Mouse (Mus musculus) left cerebral cortex, postnatal 25 days (tissue): ENCODE results near the gene Ptpn11. TPM values are rescaled to one million over a fixed set of nuclear protein-coding genes. Genes with fewer than 3 reads are reported as not detected.

Source experiments
- DNase-seq, 2 experiments: peaks; one replicate each; pipeline ENCODE4 v3.0.0; 2022; ENCODE audit warnings: low spot score in 2 of 2, mixed read lengths in 1 of 2
- intact Hi-C: fragments of 180-260 bp; cut with DNase I; formaldehyde crosslinking; loops from one replicate; pipeline ENCODE4 v1.15.1; 2025
- total RNA-seq, 2 experiments: library from RNA; stranded (reverse); gene quantifications; 2 replicates each; pipeline ENCODE4 v1.2.3; 2021

Ptpn11 gene
- total RNA-seq, 2 experiments from 2014 or later, result 91.0 to 91.6 TPM

DNA sequence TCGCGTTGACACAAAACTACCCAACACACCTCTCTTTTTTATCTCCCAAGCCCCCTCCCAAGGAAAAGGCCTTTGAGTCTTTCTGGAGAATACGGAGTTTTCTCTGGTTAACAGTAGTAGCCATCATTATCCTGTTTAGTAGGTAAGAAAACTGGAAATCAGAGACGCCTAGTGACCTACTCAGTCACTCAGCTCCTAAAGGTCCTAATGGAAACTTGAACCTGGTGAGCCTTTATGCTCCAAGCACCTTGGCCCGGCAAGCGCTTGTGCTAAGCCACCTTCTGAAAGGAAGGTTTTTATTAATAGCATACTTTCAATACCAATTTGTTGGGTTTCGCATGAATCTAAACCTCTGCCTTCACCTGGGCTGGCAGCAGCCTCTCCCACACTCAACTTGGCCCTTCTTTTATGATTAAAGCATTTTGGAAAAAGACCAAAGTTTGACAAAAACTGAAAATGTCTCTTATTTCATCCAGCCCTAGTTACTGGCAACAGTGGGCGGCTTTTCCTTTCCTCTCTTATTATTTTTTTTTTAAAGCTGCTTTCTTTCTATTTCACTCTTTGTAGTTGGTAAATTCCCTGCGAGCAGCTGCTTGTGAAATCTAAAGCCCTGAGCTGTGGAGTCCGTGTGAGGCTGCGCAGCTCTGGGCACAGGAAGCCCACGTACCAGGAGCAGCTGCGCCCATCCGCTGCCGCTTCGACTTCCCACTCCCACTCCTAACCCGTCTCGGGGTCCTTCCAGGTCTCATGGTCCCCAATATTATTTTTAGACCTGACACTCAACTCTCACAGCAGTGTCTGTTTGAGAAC is 79.9 kb downstream of the Ptpn11 start:
- intact Hi-C loops, result no loop called here
- DNase-seq, result peak; percentile 66 to 85

DNA sequence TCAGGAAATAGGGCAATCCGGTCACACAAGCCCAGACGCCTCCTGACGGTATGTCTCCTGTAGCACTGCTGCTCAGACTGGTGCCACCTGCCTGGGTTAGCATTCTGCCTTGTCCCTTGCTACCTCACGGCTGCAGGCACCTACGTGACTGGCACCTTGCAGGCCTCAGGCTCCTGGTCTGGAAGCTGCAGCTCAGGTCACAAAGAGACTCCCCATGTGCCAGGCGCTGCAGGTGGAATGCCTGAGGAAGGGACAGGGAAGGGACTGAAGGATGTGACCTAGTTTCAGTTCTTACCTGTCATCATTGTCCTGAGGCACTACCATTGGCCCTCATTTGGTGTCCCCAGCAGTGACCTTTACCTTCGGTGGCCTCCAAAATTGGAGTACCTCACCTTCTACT is 82.0 kb downstream of the Ptpn11 start:
- no peak for DNase-seq
- intact Hi-C loops, result no loop called here

GRCm38 (mm10) chr5:121106913-121107312 is 84.3 kb downstream of the Ptpn11 start:
- intact Hi-C loops, result no loop called here
- DNase-seq, result no peak

GRCm38 (mm10) chr5:121100886-121101580 is 90.2 kb downstream of the Ptpn11 start:
- no peak for DNase-seq
- intact Hi-C loops, result no loop called here

DNA sequence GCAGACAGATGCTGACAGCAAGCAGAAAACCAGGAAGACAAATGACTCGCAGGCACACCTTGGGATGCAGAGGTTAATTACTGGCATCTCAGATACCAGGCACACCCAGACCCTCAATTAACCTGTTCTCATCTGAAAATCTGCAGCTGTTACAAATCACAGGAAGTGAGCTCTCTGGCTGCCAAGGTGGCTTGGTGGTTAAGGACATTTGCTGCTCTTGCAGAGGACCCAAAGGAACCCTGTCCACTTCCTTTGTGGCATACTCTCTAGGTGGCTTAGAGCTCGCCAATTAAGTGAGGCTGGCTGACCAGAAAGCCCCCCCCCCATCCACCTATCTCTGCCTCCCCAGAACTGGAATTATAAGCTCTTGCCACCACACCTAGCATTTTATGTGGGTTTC is 91.1 kb downstream of the Ptpn11 start:
- intact Hi-C loops, result no loop called here

GRCm38 (mm10) chr5:121097970-121098369 is 93.2 kb downstream of the Ptpn11 start:
- no peak for DNase-seq
- intact Hi-C loops, result no loop called here

More for the DNA sequence above, 91.1 kb downstream of the Ptpn11 start:
- DNase-seq, result no peak

- intact Hi-C loops, result no loop called here
- DNase-seq, result no peak
Observed at GRCm38 (mm10) chr5:121096744-121097143, 94.5 kb downstream of the Ptpn11 start.

DNA sequence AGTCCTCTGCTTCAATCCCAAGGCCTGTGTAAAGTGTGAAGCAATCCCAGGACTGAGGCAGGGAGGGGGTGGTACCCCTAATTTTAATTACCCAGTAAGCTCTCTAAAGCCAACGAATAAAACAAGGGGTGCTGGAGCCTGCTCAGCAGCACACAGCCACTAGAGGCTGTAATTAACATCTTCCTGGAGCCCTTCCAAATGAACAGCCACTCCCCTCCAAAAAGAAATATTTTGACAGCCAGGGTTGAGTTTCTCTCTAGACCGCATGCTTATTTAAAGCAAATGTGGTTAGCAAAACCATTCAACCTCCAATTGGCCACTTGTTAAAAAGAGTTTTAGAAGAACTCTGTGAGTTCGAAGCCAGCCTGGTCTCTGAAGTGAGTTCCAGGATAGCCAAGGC is 97.9 kb downstream of the Ptpn11 start:
- no peak for DNase-seq
- intact Hi-C loops, result no loop called here

DNA sequence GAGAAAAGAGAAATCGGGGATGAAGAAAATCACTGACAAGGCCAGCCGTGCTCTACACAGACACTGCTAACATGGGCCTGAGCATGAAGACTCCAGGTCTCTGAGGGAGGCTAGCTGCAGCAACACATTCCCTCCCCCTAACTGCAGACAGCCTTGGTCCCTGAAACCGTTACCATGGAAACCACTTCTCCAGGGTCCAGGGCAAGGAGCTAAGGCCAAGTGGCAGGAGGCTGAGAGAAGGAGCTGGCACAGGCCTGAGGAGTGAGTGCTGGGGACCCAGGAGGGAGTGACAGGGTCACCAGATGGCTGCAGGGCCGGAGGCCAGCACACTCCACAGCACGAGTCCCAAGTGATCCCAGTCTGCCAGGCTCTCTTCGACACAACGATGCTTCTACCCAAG is 101.5 kb downstream of the Ptpn11 start:
- intact Hi-C loops, result no loop called here
- no peak for DNase-seq

DNA sequence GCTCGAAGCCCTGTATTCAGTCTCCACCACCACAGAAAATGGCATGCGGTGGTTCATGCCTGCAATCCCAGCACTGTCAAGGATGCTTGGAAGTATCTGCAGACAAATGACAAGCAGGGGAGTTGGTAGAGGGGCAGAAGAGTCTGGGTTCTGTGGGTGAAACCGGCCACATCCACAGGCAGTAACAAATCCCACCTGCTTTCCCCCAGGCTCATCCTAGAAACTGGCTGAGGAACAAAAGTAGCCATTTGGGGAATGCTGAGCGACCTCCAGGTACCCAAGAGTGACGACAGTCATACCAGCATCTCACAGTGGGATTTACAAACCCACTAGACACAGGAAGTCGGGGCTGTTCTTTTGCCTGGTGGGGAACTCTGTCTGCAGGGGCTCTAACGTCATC is 103.5 kb downstream of the Ptpn11 start:
- intact Hi-C loops, result no loop called here
- no peak for DNase-seq

DNA sequence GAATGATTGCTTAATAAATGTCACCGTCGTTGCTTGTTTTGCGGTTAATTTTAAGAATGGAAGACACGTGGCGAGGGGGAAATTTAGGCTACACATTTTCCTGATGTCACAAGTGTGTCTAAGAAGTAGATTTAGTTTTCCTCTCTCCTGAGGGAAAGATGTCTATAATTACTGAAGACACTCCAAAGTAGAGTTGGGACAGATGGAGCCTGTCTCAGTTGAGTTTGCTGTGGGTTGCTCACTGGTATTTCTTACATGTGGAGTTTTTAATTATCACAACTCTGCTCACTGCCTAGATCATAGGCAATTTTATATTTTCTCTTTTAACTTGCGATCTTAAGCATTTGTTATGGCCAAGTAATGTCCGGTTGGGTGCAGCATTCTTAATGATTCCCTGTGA is 108.6 kb downstream of the Ptpn11 start:
- intact Hi-C loops, result no loop called here
- DNase-seq, result peak in 1 of 2 experiments; percentile 70

DNA sequence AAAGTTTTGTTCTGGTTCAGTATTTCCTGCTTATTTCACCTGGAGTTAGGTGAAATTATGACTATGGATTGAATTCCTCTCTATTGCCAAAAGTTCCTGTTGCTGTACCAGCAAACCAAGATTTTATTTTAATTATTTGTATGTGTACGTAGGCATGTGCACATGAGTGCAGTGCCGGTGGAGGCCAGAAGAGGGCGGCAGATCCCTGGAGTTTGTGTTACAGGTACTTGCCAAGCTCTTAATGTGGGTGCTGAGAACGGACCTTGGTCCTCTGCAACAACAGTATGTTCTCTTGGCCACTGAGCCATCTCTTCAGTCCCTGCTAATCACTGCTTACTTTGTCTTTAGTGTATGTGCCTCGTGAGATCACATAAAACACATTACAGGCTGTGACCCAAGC is 109.4 kb downstream of the Ptpn11 start:
- no peak for DNase-seq
- intact Hi-C loops, result no loop called here

Other genes with a start within 250 kb of the Ptpn11 start
- gene Rph3a, start 181.3 kb downstream of the Ptpn11 start, total RNA-seq, result 100 to 1,000 TPM; 314 to 322 TPM
- gene Rpl6, start 13.1 kb upstream of the Ptpn11 start, total RNA-seq, result 100 to 1,000 TPM; 415 TPM
- 100 to 1,000 TPM; 183 to 193 TPM for gene Hectd4, start 28.8 kb upstream of the Ptpn11 start, total RNA-seq
- 10 to 100 TPM; 82.1 to 83.6 TPM for gene Trafd1, start 194.2 kb upstream of the Ptpn11 start, total RNA-seq
- gene Naa25, start 206.5 kb upstream of the Ptpn11 start, total RNA-seq, result 10 to 100 TPM; 40.7 to 45.8 TPM